Mouse (Mus musculus): ENCODE measurements around the gene Odf3l1.

GRCm38 (mm10) chr9:56840721-56841120, 23.8 kb downstream of the Odf3l1 start:
- TF ChIP-seq CTCF (IDR thresholded peaks at IDR 0.05; ENCODE audit: control insufficient read depth, insufficient read depth, insufficient replicate concordance, low read depth, low read length), result no peak
- TF ChIP-seq POLR2A (IDR thresholded peaks at IDR 0.05; ENCODE audit: control insufficient read depth, low read depth, low read length), result no peak
